8 mouse cellular contexts compared by ENCODE assay signal in genomic region chr11:106501308-106502158, GRCm38 (mm10). TPM values are rescaled to one million over a fixed set of nuclear protein-coding genes. Genes with fewer than 3 reads are reported as not detected.
DNase-seq lines count a peak whose midpoint lies in the region; ATAC-seq and TF ChIP-seq lines count a peak whose summit lies in the region.

No protein-coding gene starts in this region.

- H3K9ac ChIP-seq in forebrain, embryonic 11.5 days (ENCODE audit: low read length) = peak overlapping the region; percentile 100
- peak overlapping the region; percentile 87 for H3K9ac ChIP-seq in heart, embryonic 15.5 days
- peak overlapping the region; percentile 92 for H3K9ac ChIP-seq in liver, embryonic 15.5 days
- peak overlapping the region; percentile 99 for H3K9ac ChIP-seq in neural tube, embryonic 12.5 days

- TF ChIP-seq CTCF in G1E (IDR thresholded peaks at IDR 0.05; ENCODE audit: low read depth, low read length) = no peak

- no peak for ATAC-seq in G1E (ENCODE audit: extremely low read depth, insufficient number of reproducible peaks, low FRiP score, poor library complexity, severe bottlenecking)
- ATAC-seq in forebrain, embryonic 11.5 days (replicated peaks; ENCODE audit: low FRiP score) = peak; percentile 69
- ATAC-seq in heart, embryonic 15.5 days (replicated peaks; ENCODE audit: insufficient number of reproducible peaks, insufficient read depth, low FRiP score, low read depth) = peak; percentile 74
- peak; percentile 49 for ATAC-seq in liver, embryonic 15.5 days (ENCODE audit: insufficient read depth)
- peak; percentile 81 for ATAC-seq in neural tube, embryonic 12.5 days (ENCODE audit: low FRiP score, low read depth)

- peak overlapping the region; percentile 75 for H3K4me2 ChIP-seq in forebrain, embryonic 11.5 days (ENCODE audit: low read depth, low read length, severe bottlenecking)
- peak overlapping the region; percentile 66 for H3K4me2 ChIP-seq in heart, embryonic 15.5 days
- H3K4me2 ChIP-seq in liver, embryonic 15.5 days = peak overlapping the region; percentile 91
- H3K4me2 ChIP-seq in neural tube, embryonic 12.5 days (replicated peaks) = peak overlapping the region; percentile 77

- H3K27me3 ChIP-seq in G1E (ENCODE audit: insufficient read depth, low read length) = no peaks in the 10 kb centered on the region
- H3K27me3 ChIP-seq in forebrain, embryonic 11.5 days (ENCODE audit: control insufficient read depth, insufficient read depth, low read length) = no peaks in the 10 kb centered on the region
- H3K27me3 ChIP-seq in heart, embryonic 15.5 days = no peaks in the 10 kb centered on the region
- no peaks in the 10 kb centered on the region for H3K27me3 ChIP-seq in liver, embryonic 15.5 days
- H3K27me3 ChIP-seq in neural tube, embryonic 12.5 days (replicated peaks) = no peaks in the 10 kb centered on the region

- no peaks in the 10 kb centered on the region for H3K9me3 ChIP-seq in G1E (replicated peaks)
- H3K9me3 ChIP-seq in forebrain, embryonic 11.5 days (ENCODE audit: control insufficient read depth, low read length) = no peaks in the 10 kb centered on the region
- H3K9me3 ChIP-seq in heart, embryonic 15.5 days (replicated peaks) = no peaks in the 10 kb centered on the region
- no peaks in the 10 kb centered on the region for H3K9me3 ChIP-seq in liver, embryonic 15.5 days (replicated peaks)
- no peaks in the 10 kb centered on the region for H3K9me3 ChIP-seq in neural tube, embryonic 12.5 days

- WGBS in forebrain, embryonic 11.5 days = 1% methylated on average over 22 of the region's 22 CpGs
- 4% methylated on average over 22 of the region's 22 CpGs for WGBS in heart, embryonic 15.5 days
- 1% methylated on average over 22 of the region's 22 CpGs for WGBS in liver, embryonic 15.5 days (ENCODE audit: insufficient replicate concordance)
- WGBS in neural tube, embryonic 12.5 days = 2% methylated on average over 22 of the region's 22 CpGs

- H3K27ac ChIP-seq in forebrain, embryonic 11.5 days (ENCODE audit: low read depth, low read length) = peak overlapping the region; percentile 99
- H3K27ac ChIP-seq in heart, embryonic 15.5 days = peak overlapping the region; percentile 95
- H3K27ac ChIP-seq in liver, embryonic 15.5 days (replicated peaks) = peak overlapping the region; percentile 96
- H3K27ac ChIP-seq in neural tube, embryonic 12.5 days = peak overlapping the region; percentile 95

- peak overlapping the region; percentile 98 for H3K4me3 ChIP-seq in G1E (ENCODE audit: low read depth, low read length)
- peak overlapping the region; percentile 93 for H3K4me3 ChIP-seq in forebrain, embryonic 11.5 days (ENCODE audit: low read depth, low read length)
- peak overlapping the region; percentile 76 for H3K4me3 ChIP-seq in heart, embryonic 15.5 days
- H3K4me3 ChIP-seq in liver, embryonic 15.5 days (replicated peaks) = peak overlapping the region; percentile 86
- peak overlapping the region; percentile 90 for H3K4me3 ChIP-seq in neural tube, embryonic 12.5 days

- H3K36me3 ChIP-seq in G1E (replicated peaks) = peaks cover 26% of the 10 kb centered on the region
- no peaks in the 10 kb centered on the region for H3K36me3 ChIP-seq in forebrain, embryonic 11.5 days (ENCODE audit: control insufficient read depth, insufficient read depth, low read length)
- H3K36me3 ChIP-seq in heart, embryonic 15.5 days = 0 out of 2 replicates have a peak, but pooled peaks cover 7% of the 10 kb centered on the region
- H3K36me3 ChIP-seq in liver, embryonic 15.5 days (replicated peaks) = peaks cover 14% of the 10 kb centered on the region
- no peaks in the 10 kb centered on the region for H3K36me3 ChIP-seq in neural tube, embryonic 12.5 days

- H3K4me1 ChIP-seq in G1E (ENCODE audit: insufficient read depth, low read depth, low read length) = peaks cover 48% of the 10 kb centered on the region
- no peaks in the 10 kb centered on the region for H3K4me1 ChIP-seq in forebrain, embryonic 11.5 days (replicated peaks; ENCODE audit: control insufficient read depth, insufficient read depth, low read length)
- peaks cover 11% of the 10 kb centered on the region for H3K4me1 ChIP-seq in heart, embryonic 15.5 days (replicated peaks)
- H3K4me1 ChIP-seq in liver, embryonic 15.5 days (replicated peaks) = peaks cover 39% of the 10 kb centered on the region
- peaks cover 7% of the 10 kb centered on the region; the same call in 1 of the 2 replicates for H3K4me1 ChIP-seq in neural tube, embryonic 12.5 days

- DNase-seq in G1E (ENCODE audit: low spot score) = peak; percentile 41
- peak; percentile 61 for DNase-seq in c-Kit-positive CD71-positive TER-119-positive erythroid progenitor cells, embryonic 14.5 days (ENCODE audit: low spot score)
- DNase-seq in forebrain, embryonic 11.5 days (ENCODE audit: low spot score) = peak; percentile 81
- peak; percentile 78 for DNase-seq in kidney, postnatal 10 days
- peak; percentile 21 to 24 for DNase-seq in thymus, adult 18-20 months

RNA-seq across cellular contexts. Expression of gene Ern1, which starts 13.9 kb away (rescaled TPM):
- total RNA-seq in G1E (2014; fragmentation: Nextera tagmentation) (44.5 and 47.7 TPM in 2 replicates), G1E (2017) (11.5 and 14.9 TPM in 2 replicates)
- 10.9 and 11.0 TPM in 2 replicates for polyA plus RNA-seq in G1E (2012)
- 5.6 and 7.9 TPM in 2 replicates for polyA plus RNA-seq in forebrain, embryonic 11.5 days (2014; fragmentation: Nextera tagmentation; extraction: Ambion mirVana)
- 3.8 and 5.2 TPM in 2 replicates for polyA plus RNA-seq in heart, embryonic 15.5 days (2015; fragmentation: Nextera tagmentation; extraction: Ambion mirVana)
- polyA plus RNA-seq in liver, embryonic 15.5 days (2015; fragmentation: Nextera tagmentation; extraction: Ambion mirVana) = 4.1 and 5.8 TPM in 2 replicates
- polyA plus RNA-seq in neural tube, embryonic 12.5 days (2016; fragmentation: Nextera tagmentation; extraction: Ambion mirVana) = 6.2 and 6.3 TPM in 2 replicates

Comparison
In these comparisons a context has a peak if more than half of its experiments do, and no peak if none do; other contexts are left out.
1. DNase-seq: peak in every context shown above with its lines; median percentile 81 in forebrain, embryonic 11.5 days; 78 in kidney, postnatal 10 days; 61 in c-Kit-positive CD71-positive TER-119-positive erythroid progenitor cells, embryonic 14.5 days; 41 in G1E; 22 in thymus, adult 18-20 months.